Mouse (Mus musculus): ENCODE data around the gene Emilin2.

Emilin2 gene

DNA sequence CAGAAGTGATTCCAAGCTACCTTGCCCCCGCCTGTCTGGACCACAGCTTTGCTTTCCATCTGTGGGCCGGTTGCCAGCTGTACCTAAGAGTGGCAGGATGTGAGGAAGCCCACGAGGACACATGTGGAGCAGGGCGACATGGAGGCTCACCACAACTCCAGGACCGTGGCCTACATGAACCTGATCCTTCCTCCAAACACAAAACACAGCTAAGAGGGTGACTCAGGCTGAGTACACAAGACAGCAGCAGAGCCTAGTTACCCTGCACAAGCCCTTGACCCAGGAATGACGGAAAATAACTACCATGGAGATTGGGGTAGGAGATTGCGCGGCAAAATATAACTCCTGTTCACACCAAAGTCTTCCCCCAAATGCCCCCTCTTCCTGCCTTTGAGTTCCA, 44.4 kb downstream of the Emilin2 start:
- no peak for DNase-seq (ENCODE audit: extremely low read depth, low read depth, low spot score)

DNA sequence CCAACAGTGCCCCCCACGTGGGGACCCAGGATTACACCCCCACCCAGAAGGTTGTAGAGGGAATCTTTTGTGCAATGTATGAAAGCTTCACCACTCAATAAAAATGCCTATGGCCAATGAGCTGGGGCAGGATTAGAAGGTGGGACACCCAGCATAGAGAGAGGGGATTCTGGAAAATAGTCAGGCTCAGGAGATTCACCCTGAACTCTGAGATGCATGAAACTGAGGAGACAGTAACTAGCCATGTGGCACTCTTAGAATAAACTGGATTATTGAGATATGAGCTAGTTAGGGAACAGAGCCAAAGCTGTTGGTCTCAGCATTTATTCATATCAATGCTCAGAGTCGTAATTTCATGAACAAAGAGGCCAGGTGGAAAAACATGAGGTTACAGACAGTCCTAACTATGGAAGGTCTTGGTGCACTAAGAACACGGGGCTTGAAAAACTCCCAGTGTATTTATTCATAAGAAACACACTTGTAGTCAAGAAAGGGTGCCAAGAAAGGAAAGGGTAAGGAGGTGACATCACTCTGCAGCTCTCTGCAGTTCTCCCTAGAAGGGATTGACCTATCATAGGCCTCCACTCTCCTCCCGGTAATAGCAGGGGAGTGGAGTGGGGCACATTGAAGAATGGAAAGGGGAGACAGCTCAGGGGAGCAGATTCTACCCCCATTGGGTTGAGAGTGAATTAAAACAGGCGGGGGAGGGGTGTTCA, 46.3 kb downstream of the Emilin2 start:
- no peak for DNase-seq (ENCODE audit: extremely low read depth, low read depth, low spot score)

DNA sequence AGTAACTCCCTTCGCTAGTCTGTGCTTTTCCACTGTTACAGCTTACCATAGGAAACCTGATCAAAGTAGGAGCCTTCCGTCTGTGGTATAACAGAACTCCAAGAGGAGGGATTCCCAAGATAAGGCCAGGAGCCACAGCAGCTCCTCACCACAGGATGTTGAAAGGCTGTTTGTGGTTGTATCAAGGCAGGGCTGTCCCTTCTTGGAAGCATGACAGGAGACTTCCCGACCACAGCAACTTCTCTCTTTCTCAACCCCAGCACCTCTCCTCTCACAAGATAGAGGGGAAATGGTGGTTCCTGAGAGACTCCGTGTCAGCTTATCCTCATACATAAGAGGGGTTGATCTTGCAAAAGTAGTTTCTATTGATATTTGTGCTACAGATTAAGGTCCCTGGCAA, 47.0 kb downstream of the Emilin2 start:
- no peak for DNase-seq (ENCODE audit: extremely low read depth, low read depth, low spot score)

DNA sequence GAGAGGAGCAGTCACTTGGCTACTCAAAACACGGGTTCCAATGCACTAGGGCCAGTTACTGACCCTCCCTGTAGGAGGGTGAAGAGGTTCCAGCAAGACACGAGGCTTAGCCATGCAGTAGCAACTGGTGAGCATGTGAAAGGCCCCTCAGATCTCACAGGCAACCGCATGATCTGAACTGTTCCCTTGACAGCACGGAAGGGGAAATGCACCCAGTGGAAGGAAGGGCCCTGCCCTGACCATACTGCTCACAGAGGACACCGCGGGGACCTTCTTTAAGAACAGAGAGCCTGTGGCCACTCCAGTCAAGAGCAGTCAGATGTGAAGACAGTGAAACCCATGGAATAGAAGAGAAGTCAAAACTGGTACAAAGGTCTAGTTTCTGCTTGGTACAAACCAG, 48.6 kb downstream of the Emilin2 start:
- DNase-seq (ENCODE audit: extremely low read depth, low read depth, low spot score) = no peak

DNA sequence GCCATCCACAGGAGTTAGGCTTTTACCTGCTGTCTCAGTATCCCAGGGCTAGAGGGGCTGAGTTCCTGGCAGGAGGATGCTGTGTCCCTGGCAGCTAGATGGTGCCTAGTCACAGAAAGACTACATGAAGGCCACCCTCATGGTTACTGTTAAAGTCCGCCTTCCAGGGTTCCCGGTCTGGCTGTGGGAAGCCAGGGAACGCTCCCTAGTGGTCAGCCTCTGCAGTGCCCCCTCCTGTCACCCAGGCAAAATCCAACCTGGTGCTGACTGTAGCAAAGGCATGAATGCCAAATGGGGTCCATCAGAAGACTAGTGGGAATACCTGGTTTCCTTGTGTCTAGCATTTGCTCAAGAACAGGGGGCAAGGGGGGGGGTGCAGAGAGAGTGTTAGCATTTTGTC, 51.1 kb downstream of the Emilin2 start:
- DNase-seq (ENCODE audit: extremely low read depth, low read depth, low spot score) = no peak

DNA sequence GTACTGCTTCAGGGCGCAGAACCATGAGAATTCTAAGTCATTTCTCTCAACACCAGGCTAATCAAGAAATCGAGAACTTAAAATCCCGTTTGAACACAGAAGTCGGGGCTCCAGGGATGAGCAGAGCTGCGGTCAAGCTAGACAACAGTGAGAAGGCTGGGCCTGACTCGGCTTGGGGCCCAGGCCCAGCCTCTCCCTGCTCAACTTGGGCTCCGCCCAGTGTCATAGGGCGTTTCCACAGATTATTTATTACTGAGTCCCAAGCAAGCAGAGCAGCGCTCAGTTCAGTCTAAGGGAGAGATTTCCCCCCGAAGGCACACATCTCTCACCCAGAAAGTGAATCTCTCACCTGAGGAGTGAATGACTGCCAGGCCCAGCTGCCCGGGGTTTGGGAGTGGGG, 52.1 kb downstream of the Emilin2 start:
- no peak for DNase-seq (ENCODE audit: extremely low read depth, low read depth, low spot score)

DNA sequence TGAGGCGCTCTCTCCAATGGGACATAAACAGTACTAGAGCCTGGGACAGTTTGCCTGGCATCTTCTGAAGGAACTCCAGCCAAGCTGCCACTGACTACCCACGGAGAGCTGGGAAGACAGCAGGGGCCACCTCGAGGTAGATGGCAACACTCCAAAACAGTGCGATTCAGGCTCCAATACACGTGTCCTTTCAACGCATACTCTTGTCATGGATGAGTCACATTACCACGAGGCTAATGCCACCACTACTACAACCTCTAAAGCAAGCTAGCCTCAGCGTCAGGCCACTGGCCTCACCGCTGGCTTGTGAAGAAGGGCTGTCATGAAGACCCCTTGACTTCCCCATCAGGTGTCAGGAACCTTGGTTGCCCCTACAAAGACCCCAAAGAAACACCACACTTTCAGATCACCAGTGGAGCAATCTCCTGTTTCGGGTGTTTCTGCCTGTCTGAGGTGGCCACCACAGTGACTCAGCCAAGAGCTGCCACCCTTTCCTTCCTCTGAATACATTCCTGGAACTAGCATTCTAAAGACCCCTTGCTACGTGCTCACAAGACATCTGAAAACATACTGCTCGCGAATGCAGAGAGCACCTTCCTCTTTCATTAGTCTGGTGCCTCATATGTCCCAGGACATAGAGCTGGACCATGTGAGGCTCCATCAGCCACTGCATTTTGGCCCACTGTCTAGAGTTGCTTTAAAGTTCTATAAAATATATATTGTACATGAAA, 54.8 kb downstream of the Emilin2 start:
- no peak for DNase-seq (ENCODE audit: extremely low read depth, low read depth, low spot score)

DNA sequence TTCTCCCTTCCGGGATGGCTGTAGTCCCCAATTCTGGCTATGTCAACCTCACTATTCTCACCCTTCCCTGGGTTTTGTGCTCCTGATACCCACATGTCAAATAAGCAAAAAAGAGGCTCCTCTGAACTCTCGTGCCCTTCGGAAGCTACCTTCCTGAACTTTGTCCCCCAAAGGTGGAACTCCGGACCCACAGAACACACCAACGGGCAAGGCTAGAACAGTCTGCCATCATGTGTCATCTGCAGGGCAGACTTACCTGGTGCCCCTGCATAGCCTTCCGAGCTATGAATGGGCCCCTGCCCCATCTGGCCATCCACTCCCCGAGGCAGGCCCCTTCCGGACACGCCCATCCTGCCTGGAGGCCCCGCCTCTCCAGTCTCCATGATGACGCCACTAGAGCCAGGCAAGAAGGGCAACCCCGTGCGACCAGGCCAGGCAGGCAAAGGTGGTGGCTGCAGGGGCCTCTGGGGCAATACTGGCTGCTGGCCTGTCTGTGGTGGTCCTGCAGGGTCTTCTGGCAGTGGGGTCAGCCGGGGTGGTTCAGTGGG, 55.6 kb downstream of the Emilin2 start:
- DNase-seq (ENCODE audit: extremely low read depth, low read depth, low spot score) = no peak

DNA sequence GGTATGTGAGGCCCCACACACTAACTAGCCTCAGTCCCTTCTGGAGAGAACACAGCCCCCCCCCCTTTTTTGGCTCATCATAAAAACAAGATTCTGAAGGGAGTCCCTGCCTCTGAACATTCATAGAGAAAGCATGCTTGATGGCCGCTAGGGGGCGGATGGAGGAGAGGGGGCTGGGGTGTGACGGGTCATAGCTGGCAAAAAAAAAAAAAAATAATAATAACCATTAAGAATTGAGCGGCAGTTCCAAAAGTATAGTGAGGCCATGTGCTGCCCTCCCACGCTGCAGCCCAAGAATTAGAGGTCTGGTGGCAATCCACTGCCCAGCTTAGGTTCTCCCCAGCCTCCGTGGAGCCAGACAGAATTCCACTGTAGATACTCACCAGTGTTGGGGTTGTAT, 57.0 kb downstream of the Emilin2 start:
- DNase-seq (ENCODE audit: extremely low read depth, low read depth, low spot score) = no peak

DNA sequence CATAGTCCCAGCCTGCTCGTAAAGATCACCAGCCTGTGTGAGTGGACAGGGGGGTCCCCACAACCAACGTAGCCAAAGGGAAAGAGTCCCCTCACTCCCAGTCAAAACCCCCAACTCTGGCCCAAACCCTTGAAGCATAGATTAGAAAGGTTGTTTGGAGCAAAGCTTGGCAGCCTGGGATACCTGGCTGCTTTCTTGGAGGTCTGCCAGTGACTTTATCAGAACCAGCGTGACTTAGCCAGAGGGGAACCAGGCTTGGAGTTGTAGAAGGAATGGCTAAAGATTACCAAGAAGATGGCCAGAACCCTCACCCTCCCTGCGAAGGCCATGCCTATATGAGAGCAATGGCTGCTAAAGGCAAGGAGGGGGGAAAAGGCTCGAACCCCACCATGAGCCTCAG, 57.7 kb downstream of the Emilin2 start:
- no peak for DNase-seq (ENCODE audit: extremely low read depth, low read depth, low spot score)

DNA sequence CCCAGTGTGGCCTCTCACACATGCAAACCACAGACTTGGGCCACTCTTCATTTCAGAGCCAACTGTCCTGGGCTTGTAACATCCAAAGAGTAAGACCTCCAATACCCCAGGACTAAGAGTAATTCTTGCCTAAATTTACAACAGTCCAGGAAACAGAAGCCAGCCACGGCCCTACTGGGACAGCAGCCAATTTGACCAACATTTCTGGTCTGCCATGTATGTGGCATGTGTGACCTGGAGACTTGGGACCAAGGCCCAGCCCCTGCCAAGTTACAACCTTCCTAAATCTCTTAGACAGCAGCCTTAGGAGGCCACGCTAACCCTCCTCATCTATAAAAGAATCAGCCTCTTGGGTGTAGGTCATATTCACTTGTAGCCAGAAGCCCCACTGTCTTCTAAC, 58.4 kb downstream of the Emilin2 start:
- DNase-seq (ENCODE audit: extremely low read depth, low read depth, low spot score) = no peak

DNA sequence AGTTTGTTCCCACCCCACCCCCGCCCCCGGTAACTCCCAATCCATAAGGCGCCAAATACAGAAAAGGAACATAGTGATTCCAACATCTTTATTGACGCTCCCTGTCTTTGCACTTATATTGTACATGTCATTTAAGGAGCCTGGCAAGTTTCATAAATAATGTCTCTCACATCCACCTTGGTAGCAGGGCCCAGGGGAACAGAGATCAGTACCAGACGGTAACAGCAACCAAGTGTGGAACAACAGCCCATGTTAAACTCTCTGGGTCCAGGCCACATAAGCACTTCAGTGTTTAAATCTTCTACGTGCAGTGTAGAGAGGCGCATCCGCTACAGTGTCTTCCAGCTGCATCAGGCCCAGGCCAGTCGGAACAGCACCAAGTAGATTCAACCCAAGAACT, 59.7 kb downstream of the Emilin2 start:
- DNase-seq (ENCODE audit: extremely low read depth, low read depth, low spot score) = no peak

DNA sequence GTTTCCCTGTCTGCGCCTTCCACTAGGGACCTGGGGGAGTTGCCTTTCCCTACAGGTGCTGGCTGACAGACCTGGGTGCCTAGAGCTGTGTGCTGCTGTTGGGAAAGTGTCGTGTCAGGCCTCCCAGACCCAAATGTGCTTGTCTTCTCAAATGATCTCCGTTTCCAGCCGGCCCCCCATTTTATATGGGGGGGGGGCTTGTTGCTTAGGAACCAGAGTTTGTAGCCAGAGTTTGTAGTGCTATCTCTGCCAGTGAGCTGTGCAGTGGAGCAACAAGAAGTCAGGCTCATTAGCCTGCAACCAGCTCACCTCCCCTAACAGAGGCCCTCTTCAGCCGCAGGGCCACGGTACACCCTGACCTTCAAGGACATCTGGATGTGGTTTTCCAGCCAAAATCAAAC, 60.2 kb downstream of the Emilin2 start:
- no peak for DNase-seq (ENCODE audit: extremely low read depth, low read depth, low spot score)

DNA sequence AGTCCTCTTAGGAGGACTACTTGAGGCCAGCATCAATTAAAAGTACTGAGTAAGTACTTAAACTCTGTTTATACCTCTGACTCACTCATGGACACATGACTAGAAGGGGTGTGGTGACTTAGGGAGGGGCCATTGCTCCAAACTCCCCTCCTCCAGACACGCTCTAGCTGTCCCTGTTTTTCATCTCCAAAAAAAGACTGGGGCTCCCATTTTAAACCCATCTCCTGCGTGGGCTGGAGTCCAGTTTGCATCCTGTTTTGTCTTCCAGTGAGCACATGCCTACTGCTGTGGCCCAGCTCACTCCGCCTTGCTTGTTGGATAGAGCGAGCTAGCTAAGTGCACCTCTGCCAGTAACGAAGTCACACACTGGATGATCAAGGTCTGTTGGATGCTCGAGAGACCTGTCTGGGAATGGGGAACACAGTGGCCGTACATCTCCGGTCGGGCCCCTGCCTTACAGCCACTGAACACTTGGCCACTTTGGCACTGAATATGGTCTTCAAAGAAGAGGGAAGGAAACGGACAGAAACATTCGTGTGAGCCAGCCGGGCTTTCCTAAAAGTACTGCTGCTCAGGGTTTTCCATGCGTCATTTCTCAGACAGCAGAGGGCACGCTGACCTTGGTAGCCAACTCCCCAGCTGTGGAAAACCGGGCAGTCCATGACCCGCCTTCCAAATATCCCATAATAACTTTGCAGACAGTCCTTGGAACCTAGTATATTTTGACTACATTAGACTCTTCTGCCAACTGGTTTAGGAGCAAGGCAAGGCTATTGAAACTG, 60.8 kb downstream of the Emilin2 start:
- no peak for DNase-seq (ENCODE audit: extremely low read depth, low read depth, low spot score)

DNA sequence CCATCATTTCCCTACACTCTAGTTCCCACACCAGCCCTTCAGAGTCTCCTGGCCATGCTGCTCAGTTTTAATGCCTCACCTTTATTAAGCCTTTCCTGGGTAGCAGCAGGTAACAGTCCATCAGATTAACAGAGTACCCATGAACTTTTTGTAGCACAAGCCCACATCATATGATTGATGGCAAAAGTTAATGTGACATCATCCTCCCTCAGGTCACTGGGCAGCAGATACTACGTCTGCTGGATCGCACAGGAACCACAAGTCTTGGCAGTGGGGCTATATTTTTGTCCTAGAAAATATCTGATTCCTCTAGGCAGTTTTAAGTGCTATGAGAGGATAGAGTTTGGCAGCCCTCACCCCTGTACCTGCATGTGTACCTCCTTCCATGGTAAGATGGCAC, 61.7 kb downstream of the Emilin2 start:
- no peak for DNase-seq (ENCODE audit: extremely low read depth, low read depth, low spot score)

DNA sequence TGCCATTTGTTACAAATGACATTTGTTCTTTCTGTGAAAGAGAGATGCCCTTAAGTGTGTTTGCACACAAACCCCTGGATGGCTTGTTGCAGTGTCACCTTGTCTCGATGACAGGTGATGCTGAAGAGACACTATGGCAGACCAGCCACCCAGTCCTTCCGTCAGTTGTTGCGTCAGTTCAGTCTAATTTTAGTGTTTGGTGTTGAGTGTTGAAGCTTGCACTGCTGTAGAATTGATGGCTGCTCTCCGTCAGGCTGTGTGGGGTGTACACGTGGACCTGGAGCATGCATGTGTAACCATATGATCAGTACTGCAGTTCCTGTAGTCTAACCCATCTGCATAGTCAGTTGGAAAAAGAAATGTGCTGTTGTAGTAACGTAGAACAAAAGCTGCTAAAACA, 62.8 kb downstream of the Emilin2 start:
- DNase-seq (ENCODE audit: extremely low read depth, low read depth, low spot score) = no peak

DNA sequence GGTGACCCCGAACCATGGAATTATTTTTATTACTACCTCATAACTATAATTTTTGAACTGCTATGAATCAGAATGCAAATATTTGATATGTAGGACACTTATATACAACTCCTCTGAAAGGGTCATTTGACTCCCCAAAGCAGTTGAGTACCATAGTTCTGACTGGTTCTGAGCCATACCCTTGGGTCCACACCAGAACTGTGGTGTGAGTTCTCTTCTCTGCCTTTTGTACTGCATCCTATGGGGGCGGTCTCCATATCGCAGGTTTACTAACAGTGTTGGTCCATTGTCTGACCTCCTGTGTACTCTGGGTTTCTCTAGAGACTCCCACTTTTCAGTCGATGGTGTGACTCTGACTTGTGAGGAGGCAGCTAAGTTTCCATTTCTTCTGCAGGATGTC, 65.8 kb downstream of the Emilin2 start:
- no peak for DNase-seq (ENCODE audit: extremely low read depth, low read depth, low spot score)

DNA sequence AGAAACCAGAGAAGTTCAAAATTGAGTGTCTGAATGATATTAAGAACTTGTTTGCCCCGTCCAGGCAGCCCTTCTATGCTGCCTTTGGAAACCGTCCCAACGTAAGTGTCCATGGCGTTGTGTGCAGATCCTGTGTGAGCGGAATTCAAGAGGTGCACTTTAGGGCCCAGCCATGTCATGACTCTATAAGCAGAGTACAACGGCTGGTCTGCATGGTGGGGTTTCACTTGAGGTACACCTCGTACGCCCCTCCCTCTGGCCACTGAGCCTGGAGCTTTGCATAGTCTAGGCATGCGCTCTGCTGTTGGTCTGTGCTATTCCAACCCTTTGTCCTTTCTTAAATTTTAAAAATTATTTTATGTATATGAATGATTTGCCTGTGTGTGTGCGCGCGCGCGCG, 66.6 kb downstream of the Emilin2 start:
- no peak for DNase-seq (ENCODE audit: extremely low read depth, low read depth, low spot score)

DNA sequence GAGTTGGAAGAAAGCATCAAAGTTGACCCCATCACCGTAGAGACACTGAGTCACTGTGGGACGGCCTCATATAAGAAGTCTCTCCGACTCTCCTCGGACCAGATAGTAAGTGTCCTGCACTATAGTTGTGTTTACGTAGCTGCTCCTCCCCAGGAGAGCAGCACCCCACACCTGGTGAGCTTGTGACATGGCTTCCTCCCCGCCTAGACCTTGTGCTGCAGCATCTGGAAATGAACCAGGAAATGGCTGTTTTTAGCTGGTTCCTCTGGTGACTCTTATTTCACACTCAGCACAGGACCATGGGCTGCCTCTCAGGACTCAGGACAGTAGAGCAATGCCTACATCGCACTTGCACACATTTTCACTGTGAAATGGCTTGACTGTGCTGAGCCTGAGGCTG, 69.1 kb downstream of the Emilin2 start:
- no peak for DNase-seq (ENCODE audit: extremely low read depth, low read depth, low spot score)

DNA sequence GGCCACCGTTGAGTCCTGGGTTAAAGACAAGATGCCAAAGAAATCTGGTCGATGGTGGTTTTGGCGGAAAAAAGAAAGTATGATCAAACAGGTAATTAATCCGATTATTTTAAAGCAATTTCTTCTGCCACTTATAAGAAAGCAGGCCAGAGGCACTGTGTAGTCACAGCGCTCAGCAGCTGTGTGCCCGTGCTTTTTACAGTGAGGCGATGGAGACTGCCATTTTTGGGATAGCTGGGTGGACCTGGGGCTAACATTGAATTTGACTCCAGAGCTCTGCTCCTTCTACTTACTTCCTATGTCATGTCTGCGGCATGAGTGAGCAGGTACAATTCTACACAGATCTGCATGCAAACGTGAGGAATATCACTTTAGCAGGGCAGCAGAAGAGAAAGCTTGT, 71.0 kb downstream of the Emilin2 start:
- no peak for DNase-seq (ENCODE audit: extremely low read depth, low read depth, low spot score)

DNA sequence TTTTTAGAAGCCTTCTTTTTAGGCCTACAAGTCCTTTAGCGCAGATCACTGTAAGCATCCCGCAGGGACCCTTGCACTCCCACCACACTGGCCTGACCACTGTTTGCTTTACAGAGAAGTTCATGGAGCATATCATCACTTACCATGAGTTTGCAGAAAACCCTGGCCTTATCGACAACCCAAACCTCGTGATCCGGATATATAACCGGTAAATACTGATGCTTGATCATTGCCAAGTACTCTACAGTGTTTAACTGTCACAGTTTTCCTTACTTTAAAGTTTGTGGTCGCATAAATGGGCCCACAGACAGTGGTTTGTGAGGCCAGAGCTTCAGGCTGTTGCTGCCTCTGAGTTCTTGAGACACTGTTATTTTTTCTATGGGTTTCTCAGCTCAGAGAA, 73.3 kb downstream of the Emilin2 start:
- DNase-seq (ENCODE audit: extremely low read depth, low read depth, low spot score) = no peak

All from fat pad, adult 2 months (tissue).